Mouse (Mus musculus): ENCODE data around the gene Gm5089.
A peak's percentile ranks its signal among the peaks of the same experiment; 100 is the strongest.

Gene Gm5089

GRCm38 (mm10) chr14:122424441-122424840 lies 26.5 kb downstream of the Gm5089 start:
- DNase-seq, result no peak

- no peak for DNase-seq
Measured at GRCm38 (mm10) chr14:122416166-122416771, 34.6 kb downstream of the Gm5089 start.

GRCm38 (mm10) chr14:122414786-122415185 lies 36.1 kb downstream of the Gm5089 start:
- no peak for DNase-seq

GRCm38 (mm10) chr14:122413542-122413928 lies 37.4 kb downstream of the Gm5089 start:
- DNase-seq, result no peak

- DNase-seq, result no peak
Measured at GRCm38 (mm10) chr14:122412841-122413541, 37.9 kb downstream of the Gm5089 start.

GRCm38 (mm10) chr14:122406541-122407219 lies 44.2 kb downstream of the Gm5089 start:
- DNase-seq, result peak; percentile 27

- no peak for DNase-seq
Measured at GRCm38 (mm10) chr14:122405897-122406540, 44.9 kb downstream of the Gm5089 start.

GRCm38 (mm10) chr14:122405236-122405635 lies 45.7 kb downstream of the Gm5089 start:
- DNase-seq, result no peak

GRCm38 (mm10) chr14:122404596-122405154 lies 46.2 kb downstream of the Gm5089 start:
- DNase-seq, result no peak

- no peak for DNase-seq
Measured at GRCm38 (mm10) chr14:122403422-122403940, 47.4 kb downstream of the Gm5089 start.

GRCm38 (mm10) chr14:122402716-122403258 lies 48.1 kb downstream of the Gm5089 start:
- DNase-seq, result no peak

GRCm38 (mm10) chr14:122401886-122402285 lies 49.0 kb downstream of the Gm5089 start:
- DNase-seq, result no peak

- no peak for DNase-seq
Measured at GRCm38 (mm10) chr14:122399906-122400305, 51.0 kb downstream of the Gm5089 start.

GRCm38 (mm10) chr14:122398676-122399075 lies 52.2 kb downstream of the Gm5089 start:
- DNase-seq, result no peak

GRCm38 (mm10) chr14:122393119-122393518 lies 57.8 kb downstream of the Gm5089 start:
- DNase-seq, result no peak

- DNase-seq, result peak; percentile 67
Measured at GRCm38 (mm10) chr14:122390935-122391334, 60.0 kb downstream of the Gm5089 start.

GRCm38 (mm10) chr14:122389684-122390370 lies 61.1 kb downstream of the Gm5089 start:
- peak; percentile 42 for DNase-seq

- DNase-seq, result peak; percentile 63
Measured at GRCm38 (mm10) chr14:122388431-122389031, 62.4 kb downstream of the Gm5089 start.

GRCm38 (mm10) chr14:122387781-122388180 lies 63.1 kb downstream of the Gm5089 start:
- DNase-seq, result no peak

GRCm38 (mm10) chr14:122386281-122387130 lies 64.4 kb downstream of the Gm5089 start:
- peak; percentile 68 for DNase-seq

- no peak for DNase-seq
Measured at GRCm38 (mm10) chr14:122385758-122386157, 65.2 kb downstream of the Gm5089 start.

Measured in cerebellum, adult 9-11 months (tissue).